Mouse (Mus musculus): Measurements from ENCODE around the gene Ccdc81.

The Ccdc81 gene

DNA sequence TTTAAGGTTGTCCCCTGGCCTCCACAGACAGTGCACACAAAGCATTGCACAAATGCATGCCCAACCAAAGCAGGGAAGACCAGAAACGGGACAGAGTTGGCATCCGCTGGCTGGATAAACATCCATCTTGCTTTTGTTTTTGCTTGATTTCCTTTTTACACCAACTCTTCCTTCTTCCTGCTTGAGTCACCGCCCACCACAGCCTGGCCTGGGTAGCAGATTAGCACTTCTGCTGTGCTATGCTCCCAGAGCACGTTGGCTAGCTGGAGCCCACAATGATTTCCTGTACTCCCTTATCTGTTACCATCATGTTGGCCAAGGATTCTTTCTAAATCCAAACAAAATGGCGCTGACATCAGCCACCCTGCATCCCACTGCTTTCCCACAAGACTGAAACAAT lies 36.2 kb downstream of the Ccdc81 start:
- DNase-seq (ENCODE audit: extremely low spot score, low spot score): no peak

DNA sequence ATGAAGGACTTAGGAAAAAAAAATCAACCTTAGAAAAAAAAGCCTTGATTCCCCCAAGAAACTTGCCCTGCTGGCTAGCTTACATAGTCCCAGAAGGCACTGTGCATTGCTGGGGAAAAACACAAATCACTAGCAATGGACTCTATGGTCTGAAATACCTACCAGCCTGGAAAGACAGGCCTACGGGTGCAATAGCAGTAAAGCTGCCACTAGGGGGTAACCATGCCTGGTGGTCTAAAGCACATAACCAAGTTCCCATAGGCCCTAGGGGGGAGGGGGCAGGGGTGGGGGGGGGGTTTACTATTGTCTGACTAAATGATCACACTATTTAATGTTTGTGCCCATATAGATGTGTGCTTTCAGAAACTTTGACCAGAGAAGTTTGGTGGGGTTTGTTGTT lies 38.7 kb downstream of the Ccdc81 start:
- DNase-seq (ENCODE audit: extremely low spot score, low spot score): no peak

- peak; percentile 60 for DNase-seq (ENCODE audit: extremely low spot score, low spot score)
Measured at GRCm38 (mm10) chr7:89856440-89857217, 46.8 kb downstream of the Ccdc81 start.

DNA sequence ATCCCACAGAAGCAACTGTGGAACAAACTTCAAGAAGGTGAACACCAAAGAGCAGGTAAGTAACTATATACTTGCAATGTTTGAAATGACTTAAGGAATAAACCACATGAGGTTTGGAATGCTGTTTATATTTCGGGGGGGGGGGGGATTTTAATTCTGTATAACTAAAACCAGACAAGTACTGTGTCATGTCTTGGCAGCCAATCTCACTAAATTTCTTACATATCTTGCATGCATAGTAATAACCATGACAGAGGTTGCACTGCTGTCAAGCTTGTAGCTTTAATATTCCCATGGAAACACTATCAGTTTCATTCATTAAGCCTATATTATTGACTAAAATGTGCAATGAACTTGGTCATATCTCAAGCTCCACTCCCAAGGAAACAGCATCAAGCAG lies 48.2 kb downstream of the Ccdc81 start:
- DNase-seq (ENCODE audit: extremely low spot score, low spot score): no peak

DNA sequence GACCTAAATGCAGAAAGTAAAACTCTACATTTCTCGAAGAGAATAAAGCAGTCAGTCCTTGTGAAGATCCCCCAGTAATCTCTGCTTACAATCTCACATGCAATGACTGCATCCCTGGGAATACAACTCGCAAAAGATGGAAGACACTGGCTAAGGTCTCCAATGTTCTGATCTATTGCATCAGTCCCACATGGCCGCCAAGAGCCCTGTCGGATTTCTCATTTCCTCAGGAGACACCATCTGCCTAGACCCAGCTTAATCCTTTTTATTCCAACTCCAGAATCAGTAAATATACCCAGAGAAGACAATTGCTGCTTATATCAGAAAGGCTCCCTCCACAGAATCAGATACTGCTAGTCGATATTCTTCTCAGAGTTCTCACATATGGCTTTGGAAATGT lies 50.3 kb downstream of the Ccdc81 start:
- DNase-seq (ENCODE audit: extremely low spot score, low spot score): no peak

GRCm38 (mm10) chr7:89852158-89853095 lies 51.0 kb downstream of the Ccdc81 start:
- DNase-seq (ENCODE audit: extremely low spot score, low spot score): no peak

- DNase-seq (ENCODE audit: extremely low spot score, low spot score): no peak
Measured at GRCm38 (mm10) chr7:89850510-89850909, 52.9 kb downstream of the Ccdc81 start.

- no peak for DNase-seq (ENCODE audit: extremely low spot score, low spot score)
Measured at GRCm38 (mm10) chr7:89845669-89846068, 57.8 kb downstream of the Ccdc81 start.

GRCm38 (mm10) chr7:89843533-89843932 lies 59.9 kb downstream of the Ccdc81 start:
- DNase-seq (ENCODE audit: extremely low spot score, low spot score): no peak

DNA sequence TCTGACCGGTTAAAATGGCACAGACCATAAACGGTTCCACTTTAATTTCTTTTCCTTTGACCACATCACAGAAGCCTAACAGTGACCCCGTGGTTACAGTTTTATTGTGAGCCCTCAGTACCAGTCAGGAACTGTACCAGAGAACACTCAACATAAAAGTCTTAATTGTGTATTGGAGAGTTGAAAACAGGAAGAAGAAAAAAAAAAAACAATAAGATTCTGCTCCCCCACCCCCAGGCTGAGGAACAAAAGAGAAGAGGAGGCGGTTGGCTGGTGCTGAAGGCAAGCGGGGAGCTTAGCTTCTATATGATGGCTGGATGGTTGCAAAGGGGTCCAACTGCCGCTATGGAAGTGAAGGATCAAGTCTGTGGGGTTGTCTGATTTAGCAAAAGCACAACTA lies 60.3 kb downstream of the Ccdc81 start:
- no peak for DNase-seq (ENCODE audit: extremely low spot score, low spot score)

- no peak for DNase-seq (ENCODE audit: extremely low spot score, low spot score)
Measured at GRCm38 (mm10) chr7:89842404-89842715, 61.1 kb downstream of the Ccdc81 start.

DNA sequence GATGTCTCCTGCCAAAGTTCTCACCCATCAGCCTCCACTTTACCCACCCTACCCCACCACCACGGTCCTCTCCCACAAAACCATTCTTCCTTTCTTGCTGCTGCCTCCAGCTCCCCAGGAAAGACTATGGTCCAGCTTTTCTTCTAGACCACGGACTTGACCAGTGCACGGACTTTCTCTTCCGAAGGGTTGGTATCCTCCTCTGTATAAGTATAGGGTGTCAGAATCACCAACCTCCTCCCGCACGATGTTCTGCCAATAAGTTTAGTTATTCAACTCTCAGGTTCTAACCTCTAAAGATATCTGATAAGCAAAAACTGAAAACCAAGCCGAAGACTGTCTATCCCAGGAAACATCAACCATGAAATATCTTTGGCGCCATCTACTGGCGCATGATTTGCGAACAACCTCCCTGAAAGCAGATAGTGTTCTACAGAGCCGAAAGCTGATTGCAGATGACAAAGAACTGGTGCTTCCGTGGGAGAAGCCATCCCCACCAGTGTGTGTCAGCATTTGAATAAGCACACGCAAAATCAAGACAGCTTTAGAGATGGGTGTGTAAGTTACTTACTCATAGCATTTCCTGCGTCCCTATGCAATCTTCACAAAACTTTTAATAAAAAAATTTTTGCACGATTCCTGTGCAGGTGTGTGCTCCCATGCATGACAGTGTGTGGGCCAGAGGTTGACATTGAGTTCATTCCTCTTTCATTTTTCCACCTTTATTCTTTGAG lies 61.6 kb downstream of the Ccdc81 start:
- DNase-seq (ENCODE audit: extremely low spot score, low spot score): peak; percentile 78

- DNase-seq (ENCODE audit: extremely low spot score, low spot score): no peak
Measured at GRCm38 (mm10) chr7:89839721-89840120, 63.7 kb downstream of the Ccdc81 start.

- no peak for DNase-seq (ENCODE audit: extremely low spot score, low spot score)
Measured at GRCm38 (mm10) chr7:89837841-89838240, 65.6 kb downstream of the Ccdc81 start.

DNA sequence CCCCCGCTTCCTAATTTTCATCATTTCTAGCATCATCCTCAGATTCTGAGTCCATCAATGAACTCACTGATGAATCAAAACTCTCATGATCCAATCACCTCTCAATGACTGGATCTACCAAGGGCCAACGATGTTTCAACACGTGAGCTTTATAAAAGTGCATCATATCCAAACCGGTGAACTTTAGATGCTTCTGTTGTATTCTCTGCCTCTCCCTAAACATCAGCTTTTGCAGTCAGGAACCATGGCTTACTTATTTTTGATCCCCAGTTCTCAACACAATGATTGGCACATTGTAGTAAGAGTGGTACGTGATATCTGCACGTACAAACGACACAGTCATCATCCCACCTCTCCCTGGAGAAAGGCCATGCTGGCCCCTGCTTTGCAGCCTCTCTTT lies 66.8 kb downstream of the Ccdc81 start:
- no peak for DNase-seq (ENCODE audit: extremely low spot score, low spot score)

DNA sequence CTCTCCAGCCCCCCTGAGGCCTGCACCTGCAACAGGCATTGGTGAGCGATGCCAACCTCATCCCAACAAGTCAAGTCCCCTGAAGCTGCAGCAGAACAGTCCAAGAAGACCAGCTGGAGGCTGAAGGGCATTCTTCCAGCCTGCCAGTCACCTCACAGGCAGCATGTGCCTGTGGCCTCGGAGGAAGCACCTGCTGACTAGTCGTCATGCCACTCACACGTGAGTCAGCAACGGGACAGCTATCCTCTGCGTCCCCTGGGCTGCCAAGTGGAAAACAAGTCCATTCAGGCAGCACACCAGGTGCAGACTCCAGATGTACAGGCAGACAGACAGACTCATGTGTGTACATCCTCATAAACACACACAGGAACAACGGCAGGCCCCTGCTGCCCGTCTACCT lies 67.9 kb downstream of the Ccdc81 start:
- DNase-seq (ENCODE audit: extremely low spot score, low spot score): peak; percentile 9

DNA sequence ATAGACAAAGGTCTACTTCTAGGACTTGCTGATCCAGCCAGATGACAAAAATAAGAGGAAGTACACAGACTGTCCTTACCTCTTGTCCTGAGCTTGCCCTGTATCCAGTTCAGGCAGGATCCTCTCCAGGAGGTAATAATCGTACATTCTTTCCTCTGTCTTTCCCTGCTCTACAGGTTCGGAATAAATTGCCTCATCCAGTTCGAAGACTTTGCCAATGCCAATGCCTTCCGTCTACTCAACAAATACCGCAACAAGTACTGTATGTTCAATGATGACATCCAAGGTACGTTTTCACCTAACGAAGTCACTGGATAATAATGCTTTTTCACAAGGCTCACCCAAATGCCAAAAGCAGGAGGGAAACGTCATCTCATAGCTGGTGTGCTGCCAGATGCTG lies 69.9 kb downstream of the Ccdc81 start:
- DNase-seq (ENCODE audit: extremely low spot score, low spot score): peak; percentile 10

DNA sequence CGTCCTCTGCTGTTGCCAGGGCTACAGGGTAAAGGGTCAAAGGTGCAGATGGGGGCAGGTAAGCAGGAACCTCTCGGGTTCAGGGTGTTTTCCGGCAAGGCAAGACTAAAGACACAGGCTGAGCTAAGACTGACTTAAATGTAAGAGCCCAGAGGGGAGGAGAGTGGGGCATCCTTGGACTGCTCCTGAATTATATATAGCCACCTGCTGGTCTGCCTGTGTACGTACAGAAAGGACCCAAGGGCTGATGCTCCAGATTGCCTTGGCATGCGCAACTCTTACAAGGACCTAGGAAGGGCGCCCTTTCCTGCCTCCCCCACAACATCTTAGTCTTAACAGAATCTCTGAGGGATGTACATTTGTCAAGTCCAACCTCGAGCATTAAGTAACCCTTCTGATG lies 74.2 kb downstream of the Ccdc81 start:
- DNase-seq (ENCODE audit: extremely low spot score, low spot score): no peak

GRCm38 (mm10) chr7:89828436-89829065 lies 74.9 kb downstream of the Ccdc81 start:
- DNase-seq (ENCODE audit: extremely low spot score, low spot score): no peak

Data from neural tube, embryonic 10.5 days (tissue).